Mouse (Mus musculus) ES-Bruce4 (cell line): Measurements from ENCODE around the gene Oser1.

Experiments
- CTCF ChIP-seq: IDR thresholded peaks from one replicate; pipeline ENCODE4 v1.8.1; 2011; ENCODE audit warnings: low read depth, low read length
- EP300 ChIP-seq: IDR thresholded peaks from 2 replicates; pipeline ENCODE4 v1.6.1; 2011; ENCODE audit warnings: low read depth, low read length; ENCODE audit not compliant: insufficient read depth
- POLR2A ChIP-seq: IDR thresholded peaks from one replicate; pipeline ENCODE4 v1.8.1; 2011; ENCODE audit warnings: low read length; ENCODE audit not compliant: insufficient read depth

DNA sequence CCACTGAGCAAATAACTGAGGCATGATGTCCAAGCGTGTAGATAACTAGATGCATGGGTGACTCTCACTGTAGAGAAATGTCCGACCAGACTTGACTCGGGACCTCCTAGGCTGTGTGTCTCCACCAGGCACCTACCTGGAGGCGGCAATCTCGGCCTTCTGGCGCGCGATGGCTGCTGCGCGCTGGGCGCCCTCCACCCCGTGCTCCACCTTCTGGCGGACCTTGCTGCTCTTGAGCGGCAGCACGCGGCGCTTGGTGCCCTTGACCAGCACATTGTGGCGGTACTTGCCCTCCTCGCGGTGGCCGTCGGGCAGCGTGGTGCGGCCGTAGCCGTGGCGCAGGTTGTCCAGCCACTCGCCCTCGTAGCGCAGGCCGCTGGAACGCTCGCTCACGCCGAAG, 49.0 kb downstream of the Oser1 start:
- TF ChIP-seq CTCF (no peak), POLR2A (no peak), EP300 (no peak)
